Mouse (Mus musculus) telencephalon, adult 2 months (tissue): ENCODE measurements at regions not wholly inside any gene's neighbourhood (a gene's known extent, or its start where the extent isn't known, plus 50 kb on each side); places are given as distances from the start of the nearest gene placed in this dataset.

ENCODE experiments used
- DNase-seq: peaks from one replicate; pipeline ENCODE4 v3.0.0-alpha.2; 2011; ENCODE audit warnings: low read depth, low spot score

DNA sequence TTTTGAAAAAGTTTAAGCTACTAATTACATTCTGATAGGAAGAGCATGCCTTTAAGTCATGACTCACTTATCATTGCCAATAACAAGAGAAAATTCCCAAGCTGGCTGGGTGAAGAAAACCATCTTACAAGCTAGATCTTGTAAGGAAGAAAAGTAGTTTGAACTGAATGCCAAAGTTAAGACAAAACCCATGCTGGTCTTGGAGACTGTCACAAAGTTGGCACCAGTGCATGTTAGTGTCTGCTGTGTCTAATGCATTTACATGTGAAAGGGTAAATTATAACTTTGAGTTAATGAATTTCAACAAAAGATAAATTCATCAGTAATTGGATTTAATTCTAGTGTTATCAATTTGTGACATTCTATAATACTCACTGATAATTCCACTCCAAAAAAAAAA lies 533.6 kb upstream of the Fam241a start:
- DNase-seq: no peak

DNA sequence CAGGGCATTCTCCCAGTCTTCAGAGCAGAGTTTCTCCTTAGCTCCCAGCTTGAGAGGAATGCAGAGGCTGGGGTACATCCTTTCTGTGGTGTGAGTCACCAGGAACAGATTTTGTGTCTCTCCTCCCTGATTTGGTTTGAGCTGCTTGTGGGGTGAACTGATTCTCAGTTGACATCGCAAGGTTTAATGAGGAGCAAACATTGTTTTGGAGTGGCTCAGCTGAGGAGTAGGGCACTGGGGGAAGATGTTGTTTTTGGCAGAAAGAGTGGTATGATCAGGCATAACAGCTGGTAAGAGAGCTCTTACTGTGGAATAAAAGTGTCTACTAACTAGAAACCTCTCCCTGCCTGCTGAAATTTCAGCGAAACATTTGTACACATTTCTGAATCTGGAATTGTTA lies 519.4 kb upstream of the Fam241a start:
- DNase-seq: no peak

DNA sequence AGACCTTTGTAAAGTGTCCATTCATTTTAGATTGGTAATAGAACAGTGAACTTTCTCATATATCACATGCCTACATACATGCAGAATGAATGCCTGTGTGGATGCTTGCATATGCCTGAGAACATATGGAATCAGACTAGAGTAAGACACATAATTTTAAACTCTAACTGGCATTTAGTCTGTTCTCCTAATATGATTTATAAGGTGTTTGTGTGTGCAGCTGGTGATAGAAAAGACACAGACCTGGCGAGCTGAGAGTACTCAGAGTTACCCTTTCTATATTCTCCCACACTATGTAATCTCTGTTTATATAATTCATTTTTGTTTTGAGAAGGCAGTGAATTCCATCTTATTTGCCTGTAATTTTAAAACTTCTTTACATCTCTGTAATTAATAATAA lies 517.4 kb upstream of the Fam241a start:
- no peak for DNase-seq

GRCm38 (mm10) chr3:128412157-128412556 lies 516.0 kb upstream of the Fam241a start:
- no peak for DNase-seq

- DNase-seq: no peak
Measured at GRCm38 (mm10) chr3:128394805-128395204, 498.7 kb upstream of the Fam241a start.

DNA sequence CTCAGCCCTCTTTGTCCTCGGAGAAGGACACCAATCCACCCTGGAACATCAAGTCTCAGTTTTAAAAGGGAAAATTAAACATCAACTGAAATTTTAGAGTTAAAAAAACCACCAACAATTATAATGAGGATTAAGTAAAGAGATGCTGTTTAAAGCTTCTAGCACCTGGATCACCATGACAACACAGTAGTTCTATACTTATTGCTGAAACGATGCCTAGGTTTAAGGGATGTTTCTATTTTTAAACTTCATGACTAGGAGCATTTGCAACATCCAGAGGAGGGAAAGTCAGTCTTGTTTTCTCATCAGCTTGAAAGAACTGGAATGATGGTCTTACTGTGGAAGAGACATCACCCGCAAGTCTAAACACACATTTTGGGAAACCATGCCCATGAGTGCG lies 484.5 kb upstream of the Fam241a start:
- peak; percentile 18 for DNase-seq

- DNase-seq: no peak
Measured at GRCm38 (mm10) chr3:128369521-128370127, 473.5 kb upstream of the Fam241a start.

DNA sequence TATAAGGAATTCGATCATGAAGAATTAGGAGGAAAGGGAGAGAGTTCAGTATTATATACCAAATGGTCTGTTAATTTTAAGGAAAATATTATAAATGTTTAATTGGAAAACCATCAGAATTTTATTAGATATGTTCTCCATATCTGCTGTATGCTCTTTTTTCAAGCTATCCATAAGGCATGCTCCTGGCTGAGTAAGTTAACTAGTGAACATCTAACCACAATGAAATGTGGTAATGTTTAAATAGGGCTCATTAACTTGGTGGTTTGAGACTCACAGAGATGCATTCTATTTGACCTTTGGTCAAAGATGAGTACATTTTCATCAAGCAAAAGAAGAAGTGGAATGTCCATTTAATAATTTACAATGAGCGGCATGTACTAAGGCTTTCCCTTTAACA lies 466.2 kb upstream of the Fam241a start:
- no peak for DNase-seq

- peak; percentile 18 for DNase-seq
Measured at GRCm38 (mm10) chr3:128349123-128349522, 453.0 kb upstream of the Fam241a start.

- DNase-seq: no peak
Measured at GRCm38 (mm10) chr3:128347782-128348574, 451.9 kb upstream of the Fam241a start.

DNA sequence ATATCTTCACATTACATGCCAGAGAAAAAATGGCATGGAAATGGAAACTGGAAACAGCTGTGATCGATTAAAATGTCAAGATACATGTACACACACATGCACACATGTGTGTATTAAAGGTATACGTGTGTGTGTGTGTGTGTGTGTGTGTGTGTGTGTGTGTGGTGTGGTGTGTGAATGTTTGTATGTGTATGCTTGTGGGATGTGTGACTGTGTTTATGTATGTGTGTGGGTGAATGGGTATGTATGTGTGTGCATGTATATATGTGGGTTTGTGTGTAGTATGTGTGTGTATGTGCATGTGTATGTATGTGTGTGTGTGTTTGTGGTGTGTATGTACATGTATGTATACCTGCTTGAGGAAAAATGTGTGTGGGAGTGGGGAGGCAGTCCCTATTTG lies 441.4 kb upstream of the Fam241a start:
- no peak for DNase-seq

GRCm38 (mm10) chr3:128337031-128337430 lies 440.9 kb upstream of the Fam241a start:
- DNase-seq: peak; percentile 81

DNA sequence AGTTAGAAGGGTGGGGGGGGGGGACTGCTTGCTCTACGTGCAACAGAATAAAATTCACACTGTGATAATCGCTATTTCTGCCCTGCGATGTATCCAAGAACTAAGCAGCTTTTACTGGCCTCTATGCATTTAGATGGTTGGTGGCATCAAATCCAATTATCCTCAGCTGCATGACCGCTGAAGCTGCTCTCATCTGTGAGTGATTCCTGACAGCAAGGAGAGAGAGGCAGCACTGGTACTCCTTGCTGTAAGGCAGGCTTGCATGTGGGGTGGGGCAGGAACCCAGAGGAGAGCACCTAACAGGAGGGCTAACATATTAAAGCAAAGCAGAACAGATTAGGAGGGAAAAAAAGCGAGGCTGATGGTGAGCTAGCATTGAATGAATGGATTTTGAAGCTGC lies 431.6 kb upstream of the Fam241a start:
- DNase-seq: no peak

DNA sequence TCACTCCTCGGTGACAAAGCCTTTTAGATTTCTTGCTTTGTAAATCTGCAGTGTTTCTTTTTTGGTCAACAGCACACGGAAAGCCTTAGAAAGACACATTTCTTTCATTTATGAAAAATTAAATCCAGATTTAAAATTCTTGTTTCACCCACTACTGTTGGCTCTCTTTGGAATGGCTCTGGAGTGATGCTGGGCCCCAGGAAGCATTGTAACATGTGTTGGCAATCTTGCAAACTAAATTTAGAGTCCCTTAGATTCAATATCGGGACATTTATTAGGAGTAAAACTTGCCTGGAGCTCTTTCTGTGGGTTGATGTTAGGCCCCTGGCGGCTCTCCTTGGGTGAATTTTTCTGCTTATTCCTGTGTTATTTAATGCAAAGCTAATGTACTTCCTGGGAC lies 405.2 kb upstream of the Fam241a start:
- DNase-seq: no peak

- DNase-seq: no peak
Measured at GRCm38 (mm10) chr3:128298110-128298509, 402.0 kb upstream of the Fam241a start.

DNA sequence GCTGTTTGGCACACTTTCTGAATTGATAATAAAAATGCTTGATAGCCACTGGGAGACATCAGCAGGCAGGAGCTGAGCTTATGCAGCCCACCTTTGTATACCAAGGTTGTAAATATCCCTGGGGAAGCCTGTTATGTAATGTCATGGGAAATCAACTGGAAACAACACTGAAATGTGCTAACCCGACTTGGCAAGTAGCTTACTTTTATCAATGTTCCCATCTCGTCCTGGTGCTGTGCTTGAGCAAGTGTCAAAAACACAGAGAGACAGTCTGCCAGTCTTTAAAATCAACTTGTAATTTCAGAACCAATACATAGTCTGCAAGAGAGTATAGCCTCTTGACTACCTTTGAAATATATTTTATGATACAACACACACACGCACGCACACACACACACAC lies 391.7 kb upstream of the Fam241a start:
- no peak for DNase-seq

GRCm38 (mm10) chr3:128285214-128285613 lies 389.1 kb upstream of the Fam241a start:
- DNase-seq: no peak

- DNase-seq: no peak
Measured at GRCm38 (mm10) chr3:128280626-128281025, 384.5 kb upstream of the Fam241a start.

- DNase-seq: peak; percentile 18
Measured at GRCm38 (mm10) chr3:128270576-128270975, 374.5 kb upstream of the Fam241a start.

DNA sequence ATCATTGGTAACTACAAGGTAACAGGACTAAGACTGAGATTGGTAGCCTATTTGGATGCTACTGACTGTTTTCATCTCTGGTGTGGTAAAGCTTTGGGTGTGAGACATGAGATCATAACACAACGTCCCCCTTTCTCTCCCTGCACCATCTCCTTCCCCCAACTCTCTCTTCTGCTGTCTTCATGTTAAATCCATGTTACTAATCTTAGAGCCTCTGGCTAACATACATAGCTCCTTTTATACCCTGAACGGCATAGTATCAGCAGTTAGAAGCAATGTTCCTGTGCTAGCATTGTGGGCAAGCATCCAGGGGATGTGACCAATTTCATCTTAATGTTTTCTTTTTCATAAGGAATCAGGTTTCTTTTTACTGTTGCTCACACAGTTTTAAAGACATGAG lies 365.1 kb upstream of the Fam241a start:
- no peak for DNase-seq

DNA sequence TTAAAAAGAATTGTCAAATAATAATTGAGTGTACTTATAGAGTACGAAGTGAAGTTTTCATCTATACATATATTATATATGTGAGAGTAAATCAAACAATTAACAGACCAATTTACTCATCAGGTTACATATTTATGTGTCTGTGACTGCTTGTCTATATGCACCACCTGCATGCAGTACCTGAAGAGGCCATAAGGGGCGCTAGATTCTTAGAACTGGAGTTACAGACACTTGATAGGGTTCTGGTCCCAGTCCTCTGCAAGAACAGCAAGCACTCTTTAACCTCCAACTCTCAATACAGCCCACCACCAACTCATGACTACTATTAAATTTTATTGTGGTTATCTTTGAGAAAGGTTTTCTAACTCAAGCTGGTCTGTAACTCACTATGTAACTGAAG lies 351.7 kb upstream of the Fam241a start:
- no peak for DNase-seq

DNA sequence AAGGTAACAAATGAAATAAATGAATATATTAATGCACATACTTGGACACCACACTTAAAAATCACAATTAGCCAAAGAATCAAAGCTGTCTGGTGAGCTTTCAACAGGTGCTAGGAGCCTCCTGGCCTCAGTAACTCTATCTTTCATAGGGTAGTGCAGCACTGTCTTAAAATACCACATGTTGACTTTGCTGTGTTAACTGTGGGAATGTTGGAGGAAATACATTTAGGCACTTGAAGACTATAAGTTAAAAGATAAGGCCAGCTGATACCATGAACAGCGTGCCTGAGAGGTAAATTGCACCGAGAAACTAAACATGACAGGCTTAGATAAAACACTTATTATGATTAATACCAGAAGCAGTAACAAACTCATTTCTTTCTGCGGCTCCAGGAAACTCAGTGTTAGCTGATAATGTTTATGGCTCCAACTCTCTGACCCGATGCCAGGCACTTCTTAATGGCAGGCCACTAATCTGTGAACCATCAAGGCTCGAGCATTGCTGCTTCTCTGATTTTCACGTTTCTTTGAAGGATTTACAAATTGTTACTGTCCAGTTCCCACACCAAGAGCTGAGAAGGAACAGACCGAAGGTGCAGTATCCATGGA lies 343.8 kb upstream of the Fam241a start:
- DNase-seq: no peak

- DNase-seq: no peak
Measured at GRCm38 (mm10) chr3:128230390-128230789, 334.3 kb upstream of the Fam241a start.
